Mouse (Mus musculus): ENCODE data around the gene Elp5.

GRCm38 (mm10) chr11:69960616-69961015 is 21.7 kb downstream of the Elp5 start:
- no peak for TF ChIP-seq GATA1 (IDR thresholded peaks at IDR 0.05; ENCODE audit: low read length)
- TF ChIP-seq TAL1 (IDR thresholded peaks at IDR 0.05; ENCODE audit: low read length): no peak
